In the genomic region with DNA sequence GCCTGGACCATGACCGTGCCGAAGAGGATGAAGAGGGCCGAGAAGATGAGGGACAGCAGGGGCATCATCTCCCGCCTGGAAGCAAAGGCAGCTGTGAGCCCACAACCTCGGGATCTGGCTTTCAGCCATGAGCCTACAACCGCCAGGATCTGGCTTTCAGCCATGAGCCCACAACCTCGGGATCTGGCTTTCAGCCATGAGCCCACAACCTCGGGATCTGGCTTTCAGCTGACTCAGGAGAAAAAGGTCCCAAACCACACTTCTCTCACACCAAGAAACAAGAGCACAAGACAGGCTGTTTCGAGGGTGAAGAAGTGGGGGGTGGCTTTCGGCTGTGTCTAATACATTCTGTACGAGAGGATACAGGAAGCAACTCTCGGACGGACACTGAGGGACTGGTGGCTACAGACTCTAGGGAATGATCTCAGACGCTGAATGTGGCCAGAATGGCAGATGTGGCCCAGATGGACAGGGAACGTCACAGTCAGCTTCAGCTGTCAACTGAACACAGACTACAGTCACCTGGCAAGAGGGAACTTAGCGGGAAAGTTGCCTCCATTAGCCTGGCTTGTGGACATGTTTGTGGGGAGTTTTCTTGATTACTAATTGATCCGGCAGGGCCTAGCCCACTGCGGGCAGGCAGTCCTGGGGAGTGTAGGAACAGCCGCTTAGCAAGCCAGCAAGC, we compare ENCODE assay signal across 1 mouse cellular context.
TF ChIP-seq lines count a peak whose summit lies in the region.

No protein-coding gene starts in this region.

TF ChIP-seq in CH12.LX, 34 proteins besides CTCF, POLR2A, EP300 and RAD21:
- TF ChIP-seq GABPA (IDR thresholded peaks at IDR 0.05; ENCODE audit: insufficient replicate concordance, low read depth, low read length) (no peak), ZC3H11A (IDR thresholded peaks at IDR 0.05; ENCODE audit: low read depth, low read length) (no peak), IRF4 (IDR thresholded peaks at IDR 0.05; ENCODE audit: low read depth, low read length) (no peak), ZKSCAN1 (IDR thresholded peaks at IDR 0.05; ENCODE audit: borderline replicate concordance, low read depth, low read length) (no peak), KAT2A (IDR thresholded peaks at IDR 0.05; ENCODE audit: insufficient replicate concordance, low read length) (no peak), MAFK (IDR thresholded peaks at IDR 0.05; ENCODE audit: insufficient replicate concordance, low read length) (peak; percentile 91), E2F4 (IDR thresholded peaks at IDR 0.05; ENCODE audit: insufficient replicate concordance, low read depth, low read length) (no peak), UBTF (IDR thresholded peaks at IDR 0.05; ENCODE audit: low read depth, low read length) (no peak), MAZ (IDR thresholded peaks at IDR 0.05; ENCODE audit: low read depth, low read length) (peak; percentile 19; the same call in 1 of the 2 replicates), SMC3 (IDR thresholded peaks at IDR 0.05; ENCODE audit: low read depth, low read length) (no peak), ZNF384 (IDR thresholded peaks at IDR 0.05; ENCODE audit: low read depth, low read length) (peak; percentile 13; the same call in 1 of the 2 replicates), TCF12 (IDR thresholded peaks at IDR 0.05; ENCODE audit: low read depth, low read length) (peak; percentile 22; the same call in 1 of the 2 replicates), MXI1 (IDR thresholded peaks at IDR 0.05; ENCODE audit: low read depth, low read length) (peak; percentile 61; the same call in 1 of the 2 replicates), CHD2 (IDR thresholded peaks at IDR 0.05; ENCODE audit: low read length) (peak; percentile 27; the same call in 1 of the 2 replicates), SIN3A (IDR thresholded peaks at IDR 0.05; ENCODE audit: low read length) (peak; percentile 91), ELF1 (IDR thresholded peaks at IDR 0.05; ENCODE audit: low read depth, low read length) (no peak), NELFE (IDR thresholded peaks at IDR 0.05; ENCODE audit: low read depth, low read length) (0 out of 2 replicates have a peak, but pooled peaks have one; percentile 12), MYC (IDR thresholded peaks at IDR 0.05; ENCODE audit: low read depth, low read length) (no peak)
TF ChIP-seq in CH12.LX: peak in this region for 8.
